Mouse (Mus musculus): ENCODE data around the gene Hace1.

GRCm38 (mm10) chr10:45542726-45543125, 34.9 kb upstream of the Hace1 start:
- TF ChIP-seq POLR2A (IDR thresholded peaks at IDR 0.05; ENCODE audit: borderline replicate concordance, extremely low read depth, low read depth, low read length) = no peak
- no peak for TF ChIP-seq CTCF (IDR thresholded peaks at IDR 0.05; ENCODE audit: insufficient read depth, low read length)

Data from lung, adult 2 months (tissue).